Mouse (Mus musculus) thymus, postnatal 10 days (tissue): ENCODE measurements around the gene Plin3.
"Not testable (repeated sequence)": the region's sequence is repeated elsewhere in the genome, so short reads cannot be mapped to it uniquely, and the experiment has no call there.

Experiments
- DNase-seq, 2 experiments: peaks; one replicate each; pipeline ENCODE4 v3.0.0; 2021; ENCODE audit warnings: low spot score in 2 of 2

Gene Plin3

GRCm38 (mm10) chr17:56275842-56276480 lies 16.7 kb downstream of the Plin3 start:
- DNase-seq = no peak

DNA sequence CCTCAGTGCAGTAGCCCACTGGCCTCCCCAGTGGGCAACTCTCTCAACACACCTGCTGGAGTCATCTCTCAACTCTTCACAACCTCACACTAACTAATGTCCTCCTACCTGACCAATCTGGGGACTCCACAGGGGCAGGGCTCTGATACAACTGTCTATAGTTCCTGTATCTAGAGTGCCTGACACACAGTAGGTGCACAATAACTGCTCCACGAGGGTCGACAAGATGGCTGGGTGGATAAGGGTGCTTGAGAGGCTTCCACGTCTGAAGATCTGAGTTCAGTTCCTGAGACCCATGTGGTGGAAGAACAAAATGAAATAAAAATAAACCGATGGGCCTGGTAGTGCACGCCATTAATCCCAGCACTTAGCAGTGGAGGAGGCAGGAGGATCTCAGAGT lies 18.7 kb downstream of the Plin3 start:
- DNase-seq = no peak

- no peak for DNase-seq
Observed at GRCm38 (mm10) chr17:56273482-56273881, 19.2 kb downstream of the Plin3 start.

DNA sequence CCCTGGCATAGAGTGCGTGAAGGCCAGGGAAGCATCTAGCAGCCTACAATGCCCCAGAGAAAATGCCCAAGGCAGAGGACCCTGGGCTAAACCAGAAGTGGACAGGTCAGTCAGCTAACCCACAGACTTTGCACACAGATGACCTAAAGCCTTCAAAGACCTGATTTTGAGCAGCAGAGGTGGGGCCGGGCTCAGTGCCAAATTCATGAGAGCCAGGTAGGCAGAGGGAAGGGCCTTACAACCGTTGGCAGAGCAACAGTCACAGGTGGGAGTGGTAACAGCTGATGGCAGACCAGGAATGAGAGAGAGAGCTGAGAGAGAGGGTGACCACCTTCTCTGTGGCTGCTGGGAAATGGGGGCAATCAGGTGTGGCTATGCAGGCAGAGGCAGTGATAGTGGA lies 20.0 kb downstream of the Plin3 start:
- no peak for DNase-seq

DNA sequence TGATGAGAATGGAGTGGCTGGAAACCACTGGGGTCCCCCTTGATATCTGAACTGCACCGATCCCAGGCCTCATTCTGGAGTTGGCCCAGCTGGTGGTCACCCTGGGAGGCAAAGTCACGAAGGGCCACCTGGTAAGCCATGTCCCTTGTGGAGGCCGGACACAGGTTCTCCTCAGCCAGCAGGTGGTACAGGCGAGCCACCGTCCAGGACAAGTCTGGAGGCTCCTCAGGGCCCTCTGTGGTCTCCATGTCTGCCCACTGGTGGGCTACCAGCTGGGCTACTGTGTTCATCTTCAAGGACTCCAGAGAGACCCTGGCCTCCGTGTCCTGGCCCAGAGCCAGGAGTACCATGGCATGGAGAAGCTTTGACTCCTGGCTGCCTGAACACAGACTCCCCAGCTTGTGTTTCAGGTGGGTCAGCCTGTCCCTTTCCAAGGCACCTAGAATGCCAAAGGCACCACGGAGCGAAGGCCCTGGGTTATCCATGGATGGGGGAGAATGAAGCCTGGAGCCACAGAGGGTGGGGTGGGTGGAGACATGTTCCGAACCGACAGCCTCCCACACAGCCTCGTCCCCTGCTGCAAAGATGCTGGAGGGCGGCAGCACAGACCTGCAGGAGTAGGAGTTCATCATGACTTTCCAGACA lies 20.9 kb downstream of the Plin3 start:
- no peak for DNase-seq

DNA sequence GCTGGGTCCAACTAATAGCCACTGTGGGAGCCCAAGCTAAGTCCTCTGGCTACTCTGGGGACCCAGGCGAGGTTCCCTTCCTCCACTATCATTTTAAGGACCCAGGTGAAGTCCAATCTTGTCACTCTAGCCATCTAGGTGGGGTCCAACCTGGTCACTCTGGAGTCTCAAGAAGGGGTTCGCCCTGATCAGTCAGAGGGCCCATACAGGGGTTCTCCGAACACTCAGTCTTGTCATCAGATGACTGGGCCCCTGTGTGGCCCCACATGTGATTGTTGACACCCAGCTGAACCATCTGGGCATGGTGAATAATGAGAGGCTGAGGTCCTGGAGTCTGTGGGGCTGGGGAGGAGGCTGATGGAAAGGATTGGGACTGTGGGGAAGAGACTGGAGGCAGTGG lies 22.9 kb downstream of the Plin3 start:
- no peak for DNase-seq

DNA sequence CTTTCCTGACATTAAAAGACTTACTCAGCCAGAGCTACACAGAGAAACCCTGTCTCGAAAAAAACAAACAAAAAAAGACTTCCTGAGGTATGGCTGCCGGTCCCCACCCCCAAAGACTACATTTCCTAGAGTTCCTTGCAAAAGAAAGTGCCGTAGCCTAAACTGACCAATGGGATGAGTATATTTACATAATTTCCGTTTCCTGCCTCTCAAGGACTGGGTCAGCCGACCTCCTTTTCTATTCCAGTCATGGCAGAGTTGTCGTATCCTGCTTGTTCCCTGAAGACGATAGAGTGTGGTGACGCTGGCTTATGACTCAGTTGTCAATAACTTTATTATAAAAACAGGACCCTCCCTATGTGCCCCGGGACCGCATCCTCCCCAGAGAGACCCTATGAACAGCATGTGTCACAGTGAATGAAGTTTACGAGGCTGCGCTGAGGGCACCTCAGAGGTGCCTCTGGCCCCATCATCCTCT lies 23.5 kb downstream of the Plin3 start:
- peak; percentile 57 to 63 for DNase-seq

DNA sequence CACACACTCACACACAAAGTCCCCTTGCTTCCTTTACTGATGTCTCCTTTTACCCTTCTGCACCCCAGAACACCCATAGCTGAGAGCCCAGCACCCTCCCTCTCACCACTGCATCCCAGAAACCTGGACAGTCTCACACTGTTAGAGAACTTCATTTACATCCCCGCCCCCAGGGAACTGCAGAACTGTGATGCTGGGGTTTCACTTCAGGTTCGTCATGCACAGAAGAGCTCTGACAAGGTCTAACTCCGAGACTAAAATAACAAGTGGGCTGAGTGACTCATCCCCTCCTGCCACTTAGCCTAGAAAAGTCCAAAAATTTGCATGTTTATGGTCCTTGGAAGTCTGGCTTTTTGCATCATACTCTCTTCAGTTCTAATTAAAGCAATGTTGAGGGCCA lies 26.4 kb downstream of the Plin3 start:
- DNase-seq = no peak

- DNase-seq = no peak
Observed at GRCm38 (mm10) chr17:56265869-56266268, 26.8 kb downstream of the Plin3 start.

DNA sequence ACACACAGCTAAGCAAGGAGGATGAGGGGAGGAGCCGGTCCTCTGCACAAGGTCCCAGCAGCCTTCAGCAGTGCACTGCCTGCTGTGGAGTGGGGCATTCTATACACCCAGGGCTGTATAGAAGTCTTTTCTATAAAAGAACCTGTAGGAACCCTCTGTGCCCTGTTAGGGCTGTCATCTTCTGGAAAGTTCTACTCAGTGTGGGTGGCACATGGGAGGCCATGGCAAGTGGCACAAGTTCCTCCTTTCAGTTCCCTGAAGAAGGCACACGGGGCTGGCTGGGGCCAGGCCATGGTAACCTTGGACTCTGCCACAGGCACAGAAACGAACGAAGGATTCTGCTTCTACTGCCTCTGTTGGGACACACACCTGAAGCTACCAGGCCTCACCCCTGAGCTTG lies 27.7 kb downstream of the Plin3 start:
- no peak for DNase-seq

DNA sequence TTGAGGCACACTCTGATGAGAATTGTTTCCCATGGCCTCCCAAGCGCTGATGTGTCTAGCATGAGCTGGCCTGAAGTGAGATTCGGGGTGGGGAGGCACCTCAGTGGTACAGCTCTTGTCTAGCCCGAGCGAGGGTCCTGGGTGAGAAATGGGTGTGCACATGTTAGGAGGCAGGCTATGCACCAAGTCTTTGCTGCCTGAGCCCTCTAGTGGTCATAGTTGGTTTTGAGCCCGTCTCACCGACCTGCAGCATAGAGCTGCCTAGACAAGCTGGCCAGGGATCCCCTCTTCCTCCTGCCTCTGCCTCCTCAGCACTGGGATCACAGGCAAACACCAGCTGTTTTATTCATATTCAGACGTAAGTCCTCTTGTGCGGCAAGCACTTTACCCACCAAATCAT lies 28.7 kb downstream of the Plin3 start:
- peak; percentile 67 to 84 for DNase-seq

- DNase-seq = no peak
Observed at GRCm38 (mm10) chr17:56262645-56263094, 30.0 kb downstream of the Plin3 start.

DNA sequence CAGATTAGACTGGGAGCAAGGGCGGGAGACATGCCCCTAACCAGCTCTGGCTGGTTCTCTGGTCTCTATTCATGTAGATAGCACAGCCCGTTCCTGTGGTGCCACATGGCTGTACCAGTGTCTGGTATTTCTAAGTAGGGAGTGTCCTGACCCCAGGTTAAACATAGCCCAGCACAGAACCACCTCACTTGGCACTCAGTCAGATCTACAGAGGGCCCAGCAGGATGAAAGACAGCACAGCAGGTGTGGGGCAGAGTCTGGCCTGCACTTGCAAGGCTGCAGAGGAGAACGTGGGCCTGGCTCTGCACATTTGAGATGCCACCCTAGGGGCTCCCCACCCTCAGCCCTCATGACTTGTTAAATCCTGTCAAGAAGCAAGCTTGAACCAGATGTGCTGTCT lies 31.5 kb downstream of the Plin3 start:
- no peak for DNase-seq

- no peak for DNase-seq
Observed at GRCm38 (mm10) chr17:56259301-56260037, 33.2 kb downstream of the Plin3 start.

GRCm38 (mm10) chr17:56258812-56259211 lies 33.9 kb downstream of the Plin3 start:
- DNase-seq = not testable (repeated sequence)

DNA sequence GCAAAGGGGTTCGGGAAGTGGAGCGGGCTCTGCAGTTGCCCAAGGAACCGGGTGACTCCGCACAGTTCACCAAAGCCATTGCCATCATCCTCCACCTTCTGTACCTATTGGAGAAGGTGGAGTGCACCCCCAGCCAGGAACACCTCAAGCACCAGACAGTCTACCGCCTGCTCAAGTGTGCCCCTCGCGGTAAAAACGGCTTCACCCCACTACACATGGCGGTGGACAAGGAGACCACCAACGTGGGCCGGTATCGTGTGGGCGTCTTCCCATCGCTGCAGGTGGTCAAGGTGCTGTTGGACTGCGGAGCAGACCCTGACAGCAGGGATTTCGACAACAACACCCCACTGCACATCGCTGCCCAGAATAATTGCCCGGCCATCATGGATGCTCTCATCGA lies 34.4 kb downstream of the Plin3 start:
- not testable (repeated sequence) for DNase-seq

GRCm38 (mm10) chr17:56257181-56257894 lies 35.3 kb downstream of the Plin3 start:
- DNase-seq = no peak

DNA sequence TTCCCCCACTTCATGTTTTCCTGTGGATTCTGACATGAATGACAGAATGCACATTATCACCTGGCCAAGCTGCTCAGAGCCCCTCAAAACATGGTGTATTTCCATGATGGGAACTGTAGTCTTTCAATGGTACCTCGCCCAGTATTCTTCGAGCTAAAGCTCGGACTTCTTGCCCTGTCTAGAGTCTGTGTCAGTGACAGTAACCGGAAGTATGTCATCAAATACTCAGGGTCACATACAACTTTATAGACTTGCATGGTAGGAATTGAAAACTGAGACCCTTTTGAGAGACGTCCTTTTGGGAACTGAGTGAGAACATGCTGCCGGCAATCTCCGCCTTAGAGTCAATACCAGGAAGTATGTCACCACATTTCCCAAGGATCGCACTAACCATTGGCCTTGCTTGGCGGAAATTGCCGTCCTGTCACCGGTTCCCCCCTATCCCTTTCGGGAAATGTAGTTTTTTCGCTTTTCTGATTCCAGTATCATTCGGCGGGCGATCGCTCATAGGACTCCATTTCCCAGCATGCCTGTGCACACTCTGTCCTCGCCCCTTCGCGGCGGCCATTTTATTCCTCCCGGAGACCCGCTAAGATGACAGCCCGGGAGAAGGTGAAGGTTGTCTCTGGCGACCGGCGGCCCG lies 36.3 kb downstream of the Plin3 start, which contains the start of gene Fem1a:
Fem1a (plus strand) TSS at position 572 of the 643 bp plus-strand sequence.
- peak; percentile 93 for DNase-seq

DNA sequence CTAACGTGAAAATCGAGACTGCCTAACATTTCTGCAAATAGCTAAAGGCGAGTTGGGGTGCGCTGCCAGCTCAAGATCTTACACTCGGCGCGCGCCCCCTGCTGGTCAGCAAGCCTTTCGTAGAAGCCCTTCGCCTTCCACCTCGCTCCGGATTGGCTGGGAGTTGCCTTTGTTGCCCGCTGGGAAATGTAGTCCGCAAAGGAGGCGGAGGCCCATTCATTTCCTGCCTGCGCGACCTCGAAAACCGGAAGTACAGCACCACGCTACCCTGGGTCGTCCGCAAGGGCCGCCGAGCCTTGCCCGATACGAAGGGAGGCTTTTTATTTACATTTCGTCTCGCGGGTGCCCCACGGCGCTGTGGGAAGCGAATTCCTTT lies 36.8 kb downstream of the Plin3 start:
- peak; percentile 96 to 100 for DNase-seq

GRCm38 (mm10) chr17:56255429-56255828 lies 37.2 kb downstream of the Plin3 start:
- DNase-seq = peak; percentile 44 to 55

GRCm38 (mm10) chr17:56254695-56255094 lies 38.0 kb downstream of the Plin3 start:
- no peak for DNase-seq
